9 mouse cellular contexts compared by ENCODE assay signal in genomic region chr1:128472713-128473230, GRCm38 (mm10). TPM values are rescaled to one million over a fixed set of nuclear protein-coding genes. Genes with fewer than 3 reads are reported as not detected.
A peak's percentile ranks its signal among the peaks of the same experiment; 100 is the strongest.
DNase-seq lines count a peak whose midpoint lies in the region; ATAC-seq lines count a peak whose summit lies in the region.
"Had no signal": no experiment of that assay in that cellular context is flagged by ENCODE, and none has a peak within 500 bp of the region (broad histone marks: within the 10 kb centered on the region; RNA-seq: fewer than 3 reads in every experiment).

No protein-coding gene starts in this region.

- no peak overlapping the region for H3K27ac ChIP-seq in embryonic facial prominence, embryonic 11.5 days (replicated peaks; ENCODE audit: low read depth, low read length)
- peak overlapping the region; percentile 83 for H3K27ac ChIP-seq in hindbrain, embryonic 14.5 days
- peak overlapping the region; percentile 93 for H3K27ac ChIP-seq in midbrain, embryonic 12.5 days (replicated peaks)
- H3K27ac ChIP-seq: macrophage had no signal

- H3K27me3 ChIP-seq in embryonic facial prominence, embryonic 11.5 days (ENCODE audit: control insufficient read depth, insufficient read depth, low read length), result no peaks in the 10 kb centered on the region
- no peaks in the 10 kb centered on the region for H3K27me3 ChIP-seq in hindbrain, embryonic 14.5 days (ENCODE audit: control insufficient read depth, insufficient read depth, low read length)
- no peaks in the 10 kb centered on the region for H3K27me3 ChIP-seq in midbrain, embryonic 12.5 days

- intact Hi-C loops in heart, postnatal 36 days (cut with DNase I), result loop anchor here (2.0 to 5.0 kb wide), 3 partner anchors 16 to 120 kb away; partner anchors contain the start of gene Cxcr4

- no peak overlapping the region for H3K9ac ChIP-seq in embryonic facial prominence, embryonic 11.5 days (replicated peaks; ENCODE audit: low read length)
- peak overlapping the region; percentile 47 for H3K9ac ChIP-seq in hindbrain, embryonic 14.5 days
- peak overlapping the region; percentile 28; the same call in 1 of the 2 replicates for H3K9ac ChIP-seq in midbrain, embryonic 12.5 days (replicated peaks)

- no peaks in the 10 kb centered on the region for H3K36me3 ChIP-seq in embryonic facial prominence, embryonic 11.5 days (replicated peaks; ENCODE audit: control insufficient read depth, insufficient read depth, low read depth, low read length)
- H3K36me3 ChIP-seq in hindbrain, embryonic 14.5 days (replicated peaks; ENCODE audit: control insufficient read depth, insufficient read depth), result no peaks in the 10 kb centered on the region
- no peaks in the 10 kb centered on the region for H3K36me3 ChIP-seq in midbrain, embryonic 12.5 days

- ATAC-seq in embryonic facial prominence, embryonic 11.5 days (replicated peaks; ENCODE audit: insufficient number of reproducible peaks, low FRiP score, low TSS enrichment, low read depth), result no peak
- no peak for ATAC-seq in hindbrain, embryonic 14.5 days (ENCODE audit: low FRiP score)
- ATAC-seq in midbrain, embryonic 12.5 days (ENCODE audit: low FRiP score, low read depth), result no peak

- WGBS in embryonic facial prominence, embryonic 11.5 days, result 14% methylated on average over 15 of the region's 15 CpGs
- WGBS in hindbrain, embryonic 14.5 days, result 8% methylated on average over 15 of the region's 15 CpGs
- WGBS in midbrain, embryonic 12.5 days, result 7% methylated on average over 15 of the region's 15 CpGs

- peak overlapping the region; percentile 3 for H3K4me3 ChIP-seq in embryonic facial prominence, embryonic 11.5 days (ENCODE audit: low read depth, low read length)
- peak overlapping the region; percentile 24 for H3K4me3 ChIP-seq in hindbrain, embryonic 14.5 days (replicated peaks; ENCODE audit: low read length)
- peak overlapping the region; percentile 32 for H3K4me3 ChIP-seq in midbrain, embryonic 12.5 days

- no peaks in the 10 kb centered on the region for H3K4me1 ChIP-seq in embryonic facial prominence, embryonic 11.5 days (ENCODE audit: control insufficient read depth, insufficient read depth, low read length)
- H3K4me1 ChIP-seq in hindbrain, embryonic 14.5 days (replicated peaks; ENCODE audit: control insufficient read depth, insufficient read depth, low read length), result peaks cover 13% of the 10 kb centered on the region
- peaks cover 25% of the 10 kb centered on the region for H3K4me1 ChIP-seq in midbrain, embryonic 12.5 days

- no peaks in the 10 kb centered on the region for H3K9me3 ChIP-seq in embryonic facial prominence, embryonic 11.5 days (replicated peaks; ENCODE audit: control insufficient read depth, low read length)
- H3K9me3 ChIP-seq in hindbrain, embryonic 14.5 days (ENCODE audit: control insufficient read depth, low read length), result no peaks in the 10 kb centered on the region
- no peaks in the 10 kb centered on the region for H3K9me3 ChIP-seq in midbrain, embryonic 12.5 days

- H3K4me2 ChIP-seq in embryonic facial prominence, embryonic 11.5 days (ENCODE audit: low read depth, low read length), result peak overlapping the region; percentile 29
- peak overlapping the region; percentile 52 for H3K4me2 ChIP-seq in hindbrain, embryonic 14.5 days (replicated peaks)
- peak overlapping the region; percentile 59 for H3K4me2 ChIP-seq in midbrain, embryonic 12.5 days (replicated peaks)

- peak; percentile 21 for DNase-seq in heart, adult 8-10 months (ENCODE audit: low spot score)
- no peak for DNase-seq in heart, postnatal 36 days
- peak; percentile 38 for DNase-seq in embryonic facial prominence, embryonic 11.5 days (ENCODE audit: low spot score)
- DNase-seq in hindbrain, embryonic 14.5 days (ENCODE audit: low spot score), result peak; percentile 36
- DNase-seq in urinary bladder, postnatal 36 days (ENCODE audit: low spot score in 2 of 2), result no peak
- DNase-seq in right cerebral cortex, postnatal 25 days, result no peak
- no peak for DNase-seq in left cerebral cortex, adult 8-10 months (ENCODE audit: low spot score in 2 of 2)

RNA-seq across cellular contexts. Expression of gene Dars, which starts 55.6 kb away (rescaled TPM):
- total RNA-seq in heart, adult 8-10 months (2022), result 10 to 100 TPM; 64.0 to 71.4 (median 65.7) TPM
- 10 to 100 TPM; 63.4 to 64.6 TPM for total RNA-seq in heart, postnatal 36 days (2021)
- polyA plus RNA-seq in embryonic facial prominence, embryonic 11.5 days (2014; fragmentation: Nextera tagmentation; extraction: Ambion mirVana), result 123 and 126 TPM in 2 replicates
- 97.3 and 98.7 TPM in 2 replicates for polyA plus RNA-seq in hindbrain, embryonic 14.5 days (2014; fragmentation: Nextera tagmentation; extraction: Ambion mirVana)
- polyA plus RNA-seq in midbrain, embryonic 12.5 days (2016; fragmentation: Nextera tagmentation; extraction: Ambion mirVana), result 164 and 174 TPM in 2 replicates
- 10 to 100 TPM; 54.0 to 57.0 (median 55.8) TPM for total RNA-seq in left cerebral cortex, adult 8-10 months (2022)

Comparison
In these comparisons a context has a peak if more than half of its experiments do, and no peak if none do; other contexts are left out.
1. DNase-seq: peak in heart, adult 8-10 months (single experiment), embryonic facial prominence, embryonic 11.5 days (single experiment) and hindbrain, embryonic 14.5 days (single experiment); none in heart, postnatal 36 days (0 of 2), urinary bladder, postnatal 36 days (0 of 2), right cerebral cortex, postnatal 25 days (single experiment) and left cerebral cortex, adult 8-10 months (0 of 2).
2. Peak in every context shown above with its lines, with median percentiles within 50 percentile points of each other: H3K4me2 ChIP-seq and H3K4me3 ChIP-seq.